Mouse (Mus musculus) cerebellum, adult 2 months (tissue): ENCODE measurements around the gene Srebf1.

Source experiments
- CTCF ChIP-seq: fragments of 200-500 bp; IDR thresholded peaks from 2 replicates; pipeline ENCODE4 v1.5.1; 2011; ENCODE audit warnings: low read depth, mild to moderate bottlenecking, control low read depth, low read length, moderate library complexity, borderline replicate concordance; ENCODE audit not compliant: insufficient read depth
- POLR2A ChIP-seq: fragments of 200-500 bp; IDR thresholded peaks from 2 replicates; pipeline ENCODE4 v1.6.1; 2011; ENCODE audit warnings: low read length, control low read depth, borderline replicate concordance; ENCODE audit not compliant: insufficient read depth

DNA sequence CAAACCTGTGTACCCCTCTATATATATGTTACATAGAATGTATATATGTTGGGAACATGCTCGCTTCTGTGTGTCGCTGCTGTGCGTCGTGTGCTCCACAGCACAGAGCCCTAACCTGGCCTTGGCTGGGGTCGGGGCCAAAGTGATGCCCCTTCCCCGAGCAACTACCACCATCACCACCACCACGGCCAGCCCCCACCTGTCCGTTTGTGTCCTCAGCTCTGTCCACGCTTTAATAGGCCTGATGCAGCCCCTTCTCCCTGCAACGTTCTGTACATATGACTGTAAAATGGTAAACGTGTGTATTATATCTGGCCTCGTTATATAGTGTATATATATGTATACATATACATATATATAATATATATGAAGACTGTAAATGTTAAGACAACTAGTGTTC lies 23.7 kb downstream of the Srebf1 start:
- no peak for TF ChIP-seq CTCF
- TF ChIP-seq POLR2A: no peak
